Mouse (Mus musculus) ovary, postnatal 14 days (tissue): Measurements from ENCODE around the gene Mtcl1.
"Not testable (repeated sequence)": the region's sequence is repeated elsewhere in the genome, so short reads cannot be mapped to it uniquely, and the experiment has no call there.

ENCODE experiments used
- DNase-seq: peaks from one replicate; pipeline ENCODE4 v3.0.0; 2022; ENCODE audit warnings: low spot score

Mtcl1 gene

DNA sequence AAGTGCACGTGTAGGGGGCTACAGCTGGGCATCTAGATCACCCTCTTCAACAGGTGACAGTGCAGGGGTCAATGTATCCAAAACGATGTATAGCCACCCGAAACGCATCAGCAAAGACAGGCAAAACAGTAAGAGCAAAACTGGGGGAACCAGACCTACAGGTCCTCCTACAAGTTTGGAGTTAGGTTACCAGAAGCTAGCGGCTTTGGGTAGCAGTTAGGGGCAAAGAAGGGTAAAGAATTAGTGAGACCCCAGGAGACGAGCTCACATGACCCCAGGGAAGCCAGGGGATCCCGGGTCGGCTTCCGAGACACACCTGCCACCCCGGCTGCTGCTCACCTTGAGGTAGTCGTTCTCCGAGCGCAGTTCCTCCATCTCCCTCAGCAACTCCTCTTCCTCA, 1.6 kb downstream of the Mtcl1 start:
- DNase-seq: no peak

DNA sequence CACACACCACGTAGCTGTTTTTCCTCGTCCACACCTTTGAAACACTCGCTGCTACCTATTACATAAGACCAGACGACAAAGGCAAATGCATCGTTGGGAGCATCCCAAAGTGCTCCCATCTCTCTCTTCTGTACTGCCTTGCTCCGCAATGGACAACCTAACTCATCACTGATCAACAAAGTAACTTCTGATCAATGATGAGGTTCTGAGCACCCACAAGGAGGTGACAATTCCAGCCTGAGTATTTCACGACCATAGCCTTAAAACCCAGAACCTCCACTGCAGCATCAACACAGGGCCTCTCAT, 2.6 kb downstream of the Mtcl1 start:
- no peak for DNase-seq

DNA sequence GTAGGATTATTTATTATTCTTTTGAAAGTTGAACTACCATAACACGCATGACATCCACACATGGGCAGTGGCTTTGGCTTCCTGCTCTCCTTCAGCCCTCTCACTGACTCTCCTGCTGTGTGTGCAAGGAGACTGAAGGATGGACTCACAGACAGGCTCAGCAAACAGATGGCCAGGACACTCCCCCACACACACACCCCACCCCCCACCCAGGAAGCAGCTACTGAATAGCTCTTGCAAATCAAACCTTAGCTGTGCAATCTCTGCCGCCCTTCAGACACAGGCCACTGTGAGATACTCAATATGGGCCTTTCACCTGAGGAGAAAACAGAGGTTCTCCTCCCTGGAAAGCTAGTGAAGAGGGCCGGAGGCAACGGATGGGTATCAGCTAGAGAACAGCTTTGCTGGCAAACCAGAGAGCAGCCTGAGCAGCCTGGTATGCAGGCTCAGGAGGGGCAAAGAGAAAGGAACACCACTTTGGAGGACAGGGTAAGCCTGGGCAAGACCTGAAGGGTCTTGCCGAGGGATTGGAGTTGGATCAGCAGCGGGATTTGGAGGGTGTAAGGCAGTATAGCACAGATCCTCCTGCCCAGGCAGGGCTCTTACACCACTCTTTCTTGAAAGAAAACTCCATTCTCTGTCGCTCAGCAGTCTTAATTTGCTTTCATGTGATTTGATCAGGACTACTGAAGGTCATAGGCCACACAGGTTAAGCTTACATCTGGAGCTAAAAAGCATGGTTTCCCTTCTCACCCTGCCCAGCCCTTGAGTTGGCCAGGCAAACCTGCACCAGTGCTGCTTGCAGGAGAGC, 3.1 kb downstream of the Mtcl1 start:
- no peak for DNase-seq

DNA sequence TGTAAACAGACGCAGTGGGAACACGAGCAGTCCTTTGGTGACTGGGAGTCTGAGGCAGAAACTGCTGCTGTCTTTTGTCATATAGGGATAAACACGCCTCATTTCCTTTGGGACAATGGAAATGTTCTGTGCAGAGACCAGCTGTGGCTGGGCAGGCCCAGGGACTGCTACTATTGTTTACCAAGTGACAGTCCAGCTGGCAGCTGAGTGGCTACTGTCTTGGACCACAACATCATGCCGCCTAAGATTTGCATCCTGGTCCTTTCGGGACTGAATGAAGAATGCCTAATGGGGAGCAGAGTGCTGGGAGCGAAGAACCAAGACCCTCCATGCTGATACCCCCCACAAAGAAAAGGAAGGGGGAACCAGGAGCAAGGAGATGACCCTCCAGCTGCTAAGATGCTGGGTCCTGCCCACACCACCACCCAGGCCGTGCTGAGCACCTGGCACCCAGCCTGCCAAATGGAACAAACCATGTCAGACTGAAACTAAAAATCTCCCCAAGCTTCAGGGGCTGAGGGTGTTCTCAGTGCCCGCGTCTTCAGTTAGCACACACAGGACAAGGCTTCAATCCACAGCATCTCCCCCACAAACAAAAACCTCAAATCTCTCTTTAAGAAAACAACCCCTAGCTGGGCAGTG, 5.4 kb downstream of the Mtcl1 start:
- no peak for DNase-seq

DNA sequence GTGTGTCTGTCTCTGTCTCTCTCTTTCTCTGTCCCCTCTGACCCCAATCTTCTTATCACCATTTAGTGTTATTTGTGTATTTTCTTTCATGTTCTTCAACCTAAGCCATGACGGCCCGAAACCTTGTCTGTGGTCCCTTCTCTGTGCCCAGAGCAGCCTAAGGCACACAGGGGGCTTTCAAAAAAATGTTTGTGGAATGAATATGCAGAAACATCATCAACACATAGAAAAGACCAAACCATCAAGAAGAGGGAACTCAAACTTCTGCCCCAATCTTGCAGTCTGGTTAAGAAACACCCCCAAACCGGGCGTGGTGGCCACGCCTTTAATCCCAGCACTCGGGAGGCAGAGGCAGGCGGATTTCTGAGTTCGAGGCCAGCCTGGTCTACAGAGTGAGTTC, 9.7 kb downstream of the Mtcl1 start:
- no peak for DNase-seq

DNA sequence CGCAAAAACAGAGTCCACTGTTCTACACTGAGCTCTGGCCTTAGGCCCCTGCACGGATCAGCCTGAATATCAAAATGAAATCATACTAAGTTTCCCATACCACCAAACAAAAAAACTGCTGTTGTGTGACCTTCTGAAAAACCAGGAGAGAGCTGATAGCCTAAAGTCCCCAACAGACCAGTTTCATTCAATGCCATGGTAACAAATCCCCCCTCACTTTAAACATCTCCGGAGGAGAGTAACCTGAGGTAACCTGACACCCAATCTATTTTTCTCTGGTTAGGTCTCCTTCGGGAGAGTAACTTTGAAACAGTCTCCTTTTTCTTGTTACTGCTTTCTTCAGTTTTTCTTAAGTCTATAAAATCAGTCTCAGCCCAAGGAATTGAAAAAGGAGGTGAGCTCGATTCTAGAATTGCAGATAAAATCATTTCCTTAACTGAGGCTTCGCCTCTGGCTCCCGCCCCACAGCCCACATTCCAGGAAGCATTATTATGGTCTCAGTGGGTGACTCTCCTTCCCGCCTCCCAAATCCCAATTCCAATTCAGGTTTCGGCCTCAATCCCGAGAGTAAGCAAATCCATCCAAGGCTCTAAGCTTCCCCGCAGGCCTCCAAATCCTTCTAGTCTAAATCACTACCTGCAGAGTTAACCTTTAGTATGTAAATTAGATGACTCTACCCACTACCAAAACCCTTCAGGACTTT, 10.3 kb downstream of the Mtcl1 start:
- DNase-seq: no peak

DNA sequence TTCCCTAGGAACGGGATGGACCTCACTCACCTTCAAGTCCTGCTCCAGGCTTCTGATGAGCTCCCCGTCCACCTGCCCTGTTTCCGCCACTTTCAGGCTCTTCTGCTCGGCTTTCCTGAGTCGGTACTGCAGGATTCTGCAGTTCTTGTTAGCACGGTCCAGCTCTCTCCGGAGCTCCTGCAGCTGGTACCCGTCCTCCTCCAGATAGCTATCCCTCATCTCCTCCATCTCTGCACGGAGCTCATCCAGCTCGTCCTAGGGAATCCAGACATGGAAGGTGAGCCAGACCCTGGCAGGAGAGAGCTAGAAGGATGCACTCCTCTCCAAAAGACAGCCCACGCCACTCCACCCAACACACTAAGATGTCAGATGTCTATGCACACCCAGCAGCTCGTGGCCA, 11.4 kb downstream of the Mtcl1 start:
- DNase-seq: no peak

DNA sequence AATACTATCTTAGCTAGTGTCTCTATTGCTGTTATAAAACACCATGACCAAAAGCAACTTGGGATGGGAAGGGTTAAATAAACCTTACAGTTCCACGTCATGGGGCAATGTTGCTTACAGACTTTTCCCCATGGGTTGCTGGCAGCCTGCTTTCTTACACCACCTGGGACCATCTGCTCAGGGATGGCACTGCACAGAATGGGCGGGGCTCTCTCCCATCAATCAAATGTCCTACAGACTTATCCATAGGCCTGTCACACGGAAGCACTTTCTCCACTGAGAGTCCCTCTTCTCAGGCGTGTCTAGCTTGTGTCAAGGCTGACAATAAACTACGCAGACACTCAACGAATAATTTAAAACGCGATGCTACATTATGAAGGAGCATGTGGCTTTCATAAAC, 12.7 kb downstream of the Mtcl1 start:
- DNase-seq: no peak

DNA sequence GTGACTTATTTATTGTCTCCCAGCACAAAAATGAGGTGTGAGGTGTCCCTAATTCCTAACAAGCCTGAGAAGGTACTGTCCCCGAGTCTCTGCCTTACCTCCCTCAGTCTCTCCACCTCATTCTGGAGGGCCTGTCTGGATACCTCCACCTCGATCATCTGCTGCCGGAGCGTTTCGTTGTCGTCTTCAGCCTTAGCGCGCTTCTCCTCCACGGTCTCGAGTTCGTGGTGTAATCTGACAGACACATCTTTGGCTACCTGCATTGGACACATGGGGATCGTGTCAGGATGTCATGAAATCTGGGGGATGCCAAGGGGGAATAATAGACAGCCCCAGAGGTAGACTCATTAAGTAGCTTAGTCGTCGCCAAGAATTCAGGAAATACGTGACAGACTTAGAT, 13.6 kb downstream of the Mtcl1 start:
- no peak for DNase-seq

DNA sequence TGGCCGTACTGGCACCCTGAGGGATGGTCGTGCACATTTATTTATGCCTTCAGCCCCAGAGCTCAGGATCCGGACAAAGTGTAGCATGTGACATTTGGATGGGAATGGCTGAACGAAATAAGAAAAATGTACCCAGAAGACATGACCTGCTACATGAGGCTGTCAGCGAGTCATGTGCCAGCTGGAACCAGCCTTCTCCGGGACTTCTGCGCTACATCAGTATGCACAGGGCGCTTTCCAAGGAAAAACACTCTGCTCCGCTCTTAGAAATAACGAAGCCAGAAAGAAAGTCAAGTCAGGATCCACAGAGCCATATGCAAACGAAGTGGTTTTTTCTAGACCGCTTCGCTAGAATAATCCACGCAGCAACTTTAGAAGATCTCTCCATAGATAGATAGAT, 14.5 kb downstream of the Mtcl1 start:
- DNase-seq: no peak

DNA sequence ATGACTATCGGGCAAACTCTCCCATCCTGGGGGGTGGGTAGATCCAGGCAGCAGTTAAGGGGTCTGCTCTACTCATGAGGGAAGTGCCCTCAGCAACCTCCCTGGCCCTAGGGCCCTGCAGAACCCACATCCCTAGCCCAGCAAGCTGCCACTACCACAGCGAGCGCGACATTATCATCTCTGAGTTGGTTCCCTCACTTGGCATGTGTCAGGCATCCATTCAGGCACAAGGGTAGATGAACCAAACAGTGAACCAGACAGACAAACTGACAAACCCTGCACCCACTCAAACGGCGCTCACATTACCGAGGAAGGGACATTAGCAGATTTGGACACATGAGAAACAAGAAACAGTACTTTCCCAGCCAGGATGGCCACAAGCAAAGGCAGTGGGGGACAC, 15.0 kb downstream of the Mtcl1 start:
- no peak for DNase-seq

DNA sequence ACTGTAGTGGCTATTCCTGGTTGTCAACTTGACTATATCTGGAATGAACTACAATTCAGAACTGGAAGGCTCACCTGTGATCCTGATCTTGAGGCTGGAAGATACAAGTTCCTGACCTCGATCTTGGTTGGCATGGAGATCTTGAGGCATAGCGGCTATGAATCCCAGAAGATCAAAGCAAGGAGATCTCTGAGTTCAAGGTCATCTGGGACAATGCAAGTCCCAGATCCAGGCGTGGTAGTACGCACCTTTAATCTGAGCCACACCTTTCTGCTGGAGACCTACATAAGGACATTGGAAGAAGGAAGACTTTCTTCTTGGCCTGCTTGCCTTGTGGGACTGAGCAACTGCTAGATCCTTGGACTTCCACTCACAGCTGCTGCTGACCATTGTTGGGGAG, 24.9 kb downstream of the Mtcl1 start:
- DNase-seq: not testable (repeated sequence)

DNA sequence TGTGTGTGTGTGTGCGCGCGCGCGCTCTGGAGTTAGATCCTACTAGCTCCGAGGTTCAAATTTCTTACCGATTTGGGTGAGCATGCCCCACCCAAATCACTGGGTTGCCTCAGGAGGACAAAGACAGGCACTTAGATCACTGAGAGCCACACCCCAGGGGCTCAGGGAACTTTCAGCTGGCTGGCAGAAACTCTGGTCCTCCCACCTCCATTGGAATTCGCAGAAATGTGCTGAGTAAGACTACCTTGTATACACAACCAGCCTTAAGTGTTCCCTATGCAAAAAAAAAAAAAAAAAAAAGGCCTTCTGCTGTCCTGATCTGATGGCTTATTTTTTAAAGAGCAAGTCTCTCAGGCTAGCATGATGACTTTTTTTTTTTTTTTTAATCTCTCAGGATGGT, 30.1 kb downstream of the Mtcl1 start:
- no peak for DNase-seq

DNA sequence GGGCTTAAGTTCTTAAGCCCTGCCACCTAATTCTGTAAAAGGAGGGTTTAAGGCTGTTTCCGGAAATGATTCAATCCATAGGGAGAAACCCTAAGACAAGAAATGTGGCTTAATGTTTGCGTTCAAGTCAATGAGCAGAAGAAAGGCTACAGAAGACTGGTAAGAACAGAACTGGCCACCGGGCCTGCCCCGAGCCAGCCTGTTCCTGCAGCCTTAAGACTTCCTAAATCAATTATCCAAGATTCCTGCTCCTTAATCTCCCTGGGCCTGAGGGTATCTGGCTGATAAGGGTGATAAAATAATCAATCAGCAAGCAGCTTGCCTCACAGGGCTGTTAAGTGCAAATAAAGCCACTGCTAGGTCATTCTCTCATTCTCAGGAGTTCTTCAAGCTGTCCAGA, 31.8 kb downstream of the Mtcl1 start:
- DNase-seq: no peak

DNA sequence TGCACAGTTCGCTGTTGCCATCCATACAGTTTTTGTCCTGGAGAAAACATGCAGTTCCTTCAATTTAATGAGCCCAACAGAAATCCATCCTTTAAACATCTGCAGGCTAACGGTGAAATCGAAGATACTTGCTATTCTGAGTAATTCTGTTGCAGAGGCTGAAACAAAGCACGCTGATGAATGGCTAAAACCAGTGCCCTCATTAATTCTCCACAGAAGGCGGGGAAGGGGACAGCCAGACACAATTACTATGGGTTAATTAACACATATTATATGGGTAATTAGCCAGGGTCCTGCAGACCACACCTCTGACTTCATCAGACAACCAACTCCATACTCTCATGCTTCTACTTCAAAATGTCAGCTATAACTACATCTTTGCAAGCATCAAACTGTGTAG, 32.2 kb downstream of the Mtcl1 start:
- no peak for DNase-seq

DNA sequence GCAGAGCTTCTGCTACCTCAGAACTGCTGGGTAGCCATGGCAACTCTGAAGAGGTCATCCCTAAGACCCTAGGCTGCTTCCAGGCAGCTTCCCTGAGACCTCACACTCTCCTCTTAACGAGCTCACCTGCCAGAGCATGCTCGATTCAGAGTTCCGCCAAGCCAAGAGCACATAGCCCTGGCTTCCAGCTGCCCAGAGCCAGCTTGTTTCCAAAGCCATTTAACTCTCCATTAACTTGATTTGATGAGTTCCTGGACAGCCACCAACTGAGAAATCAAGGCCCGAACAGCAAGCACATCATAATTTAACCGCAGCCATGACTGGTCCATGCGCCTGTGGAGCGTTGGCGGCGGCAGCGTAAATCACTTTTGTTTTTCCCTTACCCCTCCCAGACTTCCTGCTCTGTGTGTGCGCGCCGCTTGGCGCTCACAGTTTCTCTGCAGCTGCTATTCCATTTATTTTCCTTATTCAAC, 32.7 kb downstream of the Mtcl1 start:
- DNase-seq: no peak

DNA sequence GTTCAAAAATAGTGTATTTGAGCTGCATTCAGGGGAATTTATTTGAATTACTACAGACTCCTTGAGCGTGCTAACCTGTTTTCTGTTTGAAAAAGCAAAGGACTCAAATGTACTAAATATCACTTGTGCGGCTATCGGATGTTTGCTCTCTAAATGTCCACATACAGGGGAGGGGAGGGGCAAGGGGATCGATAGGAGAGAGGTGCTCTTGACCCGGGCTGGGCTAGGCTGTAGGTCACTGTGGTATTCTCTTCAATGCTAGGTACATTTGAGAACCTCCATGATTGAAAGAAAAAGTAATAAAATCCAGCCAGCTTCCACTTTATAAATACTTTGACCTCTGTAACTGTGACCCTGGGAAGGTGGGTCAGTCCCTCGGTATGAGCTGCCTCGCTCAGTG, 33.1 kb downstream of the Mtcl1 start:
- no peak for DNase-seq

DNA sequence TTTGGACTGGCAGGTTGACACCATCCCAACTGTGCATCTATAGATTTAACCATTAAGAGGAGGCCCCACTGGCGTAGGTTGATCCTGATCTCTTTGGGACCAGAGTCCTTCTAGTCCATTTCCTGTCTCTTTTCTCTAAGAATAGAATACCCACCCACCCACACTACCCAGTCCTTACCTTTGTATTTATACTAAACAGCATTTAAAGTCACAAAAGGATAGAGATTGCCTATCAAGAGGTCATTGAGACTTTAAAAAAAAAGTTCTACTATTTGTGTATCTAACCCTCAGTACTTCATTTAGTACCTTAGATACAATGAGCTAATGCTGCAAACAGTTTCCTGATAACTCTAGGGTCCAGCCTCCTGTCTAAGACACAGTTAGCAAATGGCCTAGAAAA, 35.2 kb downstream of the Mtcl1 start:
- no peak for DNase-seq

DNA sequence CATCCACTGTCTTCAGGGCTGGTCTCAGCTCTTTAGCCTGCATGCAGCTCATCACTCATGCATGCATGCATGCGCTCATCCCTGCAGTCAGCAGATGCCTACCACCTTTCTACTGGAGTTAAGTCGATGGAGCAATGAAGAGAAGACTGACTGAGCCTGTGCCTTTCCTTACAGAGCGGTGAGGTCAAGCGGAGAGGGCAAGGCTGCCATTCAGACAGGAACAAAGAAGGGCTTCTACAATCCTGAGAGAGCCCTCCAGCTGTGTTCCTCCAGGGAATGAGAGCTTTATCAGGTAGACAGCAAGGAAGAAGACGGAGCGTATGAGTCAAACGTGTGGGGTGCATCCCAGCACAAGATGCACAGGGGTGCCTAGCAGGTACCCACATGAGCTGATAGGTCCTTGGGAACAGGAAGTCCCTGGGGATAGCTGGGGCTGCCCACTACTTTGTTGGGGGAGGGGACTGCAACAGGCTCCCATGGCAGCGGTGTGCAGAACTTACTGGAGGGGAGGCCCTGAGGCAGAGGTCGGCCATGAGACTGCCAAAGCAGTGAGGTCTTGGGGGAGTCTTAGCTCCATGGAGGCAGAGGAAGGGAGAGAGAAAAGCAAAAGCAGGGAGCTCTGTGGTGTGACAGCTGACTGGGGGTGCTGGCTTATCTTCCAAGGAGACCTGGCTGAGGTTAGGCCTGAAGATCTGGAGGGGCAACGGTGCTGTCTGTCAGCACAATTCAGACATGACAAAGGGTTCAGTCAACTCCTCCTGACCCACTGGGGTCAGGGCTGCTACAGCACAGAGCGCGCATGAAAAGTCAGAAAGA, 37.2 kb downstream of the Mtcl1 start:
- DNase-seq: no peak

DNA sequence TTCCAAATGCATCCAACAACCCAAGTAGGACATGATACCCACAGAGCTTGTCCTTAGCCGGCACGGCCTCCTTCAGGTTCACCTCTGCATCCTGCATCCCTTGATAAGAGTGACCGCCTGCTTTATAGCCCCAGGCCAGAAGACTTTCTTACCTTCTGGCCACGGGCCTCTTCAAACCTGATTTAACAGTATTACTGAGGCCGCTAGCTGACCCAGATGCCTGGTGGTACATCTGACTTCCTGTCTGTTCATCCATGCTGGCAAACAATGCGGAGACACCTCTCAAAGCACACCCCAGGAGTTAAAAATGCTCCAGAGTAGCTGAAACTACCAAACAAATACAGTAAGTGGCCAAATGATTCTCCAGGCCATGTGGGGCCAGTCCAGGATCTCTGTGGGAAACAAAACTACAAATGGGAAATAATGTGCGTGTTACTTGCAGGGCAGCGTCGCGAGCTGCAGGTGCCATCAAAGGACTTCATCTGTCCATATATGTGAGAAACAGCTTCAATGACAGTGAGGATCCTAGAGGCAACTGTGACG, 38.6 kb downstream of the Mtcl1 start:
- no peak for DNase-seq

DNA sequence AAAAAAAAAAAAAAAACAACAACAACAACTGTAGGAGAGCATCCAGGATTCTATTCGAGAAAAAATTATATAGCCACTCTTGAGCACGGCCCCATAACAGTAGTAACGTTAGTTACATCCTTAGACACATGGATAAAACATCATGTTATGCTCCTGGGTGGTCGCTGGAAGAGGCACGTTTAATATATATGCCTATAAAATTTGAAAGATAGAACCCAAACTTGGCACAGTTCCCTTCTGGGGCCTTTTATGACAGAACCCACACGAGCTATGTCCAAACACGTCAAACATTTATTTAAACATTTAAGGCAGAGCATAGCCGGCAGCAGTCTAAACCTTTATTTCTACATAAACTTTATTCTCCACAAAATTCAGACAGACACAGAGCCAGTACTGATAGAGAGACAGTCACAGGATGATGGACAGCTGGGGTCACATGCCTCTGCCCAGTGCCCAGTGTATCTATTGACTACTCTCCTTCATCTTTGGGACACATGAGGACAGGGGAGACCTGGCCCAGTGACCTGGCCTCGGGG, 40.4 kb downstream of the Mtcl1 start:
- DNase-seq: no peak

DNA sequence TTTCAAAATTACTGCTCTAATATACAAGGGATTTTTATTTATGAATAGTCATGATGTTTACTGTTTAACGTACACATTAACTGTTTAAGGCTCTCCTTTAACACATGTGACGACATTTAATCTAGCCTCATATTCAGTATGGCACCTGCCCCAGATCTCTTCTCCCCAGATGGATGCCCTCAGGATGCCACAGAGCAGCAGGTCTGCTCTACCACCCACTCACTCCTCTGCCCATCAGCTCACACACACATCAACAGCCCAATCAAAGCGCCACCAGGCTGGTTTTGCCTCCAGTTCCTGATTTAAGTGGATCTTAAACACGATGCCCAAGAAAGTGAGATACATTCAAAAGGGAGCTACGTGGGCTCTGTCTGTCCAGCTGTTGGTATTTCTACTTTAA, 41.1 kb downstream of the Mtcl1 start:
- no peak for DNase-seq
